Mouse (Mus musculus) C2C12 (cell line): ENCODE data around the gene Fam240a. TPM values are rescaled to one million over a fixed set of nuclear protein-coding genes. Genes with fewer than 3 reads are reported as not detected.

Experiments used
- H3K27me3 ChIP-seq: one replicate; pipeline ENCODE4 v1.6.1; 2011; ENCODE audit not compliant: control insufficient read depth, insufficient read depth, insufficient read length
- H3K36me3 ChIP-seq: one replicate; pipeline ENCODE4 v1.6.1; 2011; ENCODE audit not compliant: control insufficient read depth, insufficient read depth
- H3K4me3 ChIP-seq: one replicate; pipeline ENCODE4 v1.5.1; 2011; ENCODE audit warnings: mild to moderate bottlenecking, control low read depth; ENCODE audit not compliant: poor library complexity, insufficient read depth, severe bottlenecking
- H3K79me2 ChIP-seq: one replicate; pipeline ENCODE4 v1.6.1; 2011; ENCODE audit not compliant: control insufficient read depth, insufficient read depth
- H3K79me3 ChIP-seq: one replicate; pipeline ENCODE4 v1.6.1; 2011; ENCODE audit warnings: low read depth, control low read depth
- H3ac ChIP-seq: one replicate; pipeline ENCODE3; 2011; ENCODE audit warnings: low read depth; ENCODE audit not compliant: control insufficient read depth, insufficient read length
- CEBPB ChIP-seq: IDR thresholded peaks from one replicate; pipeline ENCODE4 v1.6.1; 2011; ENCODE audit warnings: low read depth, mild to moderate bottlenecking, control low read depth, moderate library complexity
- CTCF ChIP-seq: IDR thresholded peaks from one replicate; pipeline ENCODE4 v1.5.1; 2011; ENCODE audit not compliant: control insufficient read depth, insufficient read depth, insufficient read length
- FOSL1 ChIP-seq: IDR thresholded peaks from one replicate; pipeline ENCODE4 v1.8.0; 2011; ENCODE audit warnings: mild to moderate bottlenecking, low read length; ENCODE audit not compliant: poor library complexity, insufficient read depth, severe bottlenecking
- MAX ChIP-seq: IDR thresholded peaks from one replicate; pipeline ENCODE4 v1.6.1; 2011; ENCODE audit warnings: mild to moderate bottlenecking, control low read depth
- MYOD1 ChIP-seq: IDR thresholded peaks from one replicate; pipeline ENCODE4 v1.6.1; 2011; ENCODE audit warnings: low read depth; ENCODE audit not compliant: control insufficient read depth, insufficient read length
- MYOG ChIP-seq: IDR thresholded peaks from one replicate; pipeline ENCODE4 v1.6.1; 2011; ENCODE audit not compliant: control insufficient read depth, insufficient read length; ENCODE audit errors: extremely low read depth
- USF1 ChIP-seq: IDR thresholded peaks from one replicate; pipeline ENCODE4 v1.6.1; 2011; ENCODE audit warnings: low read depth, mild to moderate bottlenecking, control low read depth, moderate library complexity
- polyA plus RNA-seq: library from polyadenylated mRNA; unstranded; fragments of >200 nt; fragmentation: generic; extraction: Trizol; gene quantifications from one replicate; pipeline ENCODE4 v1.2.1, GENCODE M21; 2012; ENCODE audit warnings: missing spikeins

The Fam240a gene
- polyA plus RNA-seq, 1 experiment = not detected

DNA sequence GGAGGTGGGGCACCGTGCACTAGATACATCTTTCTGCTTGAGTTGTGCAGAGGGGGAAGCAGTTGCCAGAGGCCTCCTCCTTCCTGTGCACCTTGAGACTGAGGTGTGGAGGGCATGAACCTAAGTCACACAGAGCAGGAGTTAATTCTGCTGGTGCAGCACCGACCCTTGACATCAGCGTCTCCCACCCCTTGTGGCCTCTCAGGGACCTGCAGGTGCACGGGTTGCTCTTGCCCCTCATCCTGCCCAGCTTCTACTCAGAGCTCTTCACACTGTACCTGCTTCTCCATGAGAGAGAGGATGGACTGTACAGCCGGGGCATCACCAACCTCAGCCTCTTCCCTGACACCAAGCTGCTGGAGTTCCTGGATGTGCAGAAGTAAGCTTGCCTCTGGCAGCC, 21.2 kb downstream of the Fam240a start:
- Histone ChIP-seq H3K79me3 (no peaks in the 10 kb centered on the region), H3ac (no peak overlapping the region), H3K27me3 (no peaks in the 10 kb centered on the region), H3K4me3 (no peak overlapping the region), H3K36me3 (no peaks in the 10 kb centered on the region), H3K79me2 (no peaks in the 10 kb centered on the region)
- no peak for TF ChIP-seq MYOG
- TF ChIP-seq CEBPB = no peak
- TF ChIP-seq USF1 = no peak
- no peak for TF ChIP-seq MYOD1
- no peak for TF ChIP-seq MAX
- no peak for TF ChIP-seq CTCF
- TF ChIP-seq FOSL1 = no peak

GRCm38 (mm10) chr9:110893429-110893828, 23.2 kb downstream of the Fam240a start:
- H3K36me3 ChIP-seq = no peaks in the 10 kb centered on the region
- H3K4me3 ChIP-seq = no peak overlapping the region
- TF ChIP-seq CTCF (no peak), MYOD1 (no peak), USF1 (no peak), CEBPB (no peak), FOSL1 (no peak), MYOG (no peak), MAX (no peak)
- H3K27me3 ChIP-seq = no peaks in the 10 kb centered on the region
- no peak overlapping the region for H3ac ChIP-seq
- H3K79me2 ChIP-seq = no peaks in the 10 kb centered on the region
- no peaks in the 10 kb centered on the region for H3K79me3 ChIP-seq

DNA sequence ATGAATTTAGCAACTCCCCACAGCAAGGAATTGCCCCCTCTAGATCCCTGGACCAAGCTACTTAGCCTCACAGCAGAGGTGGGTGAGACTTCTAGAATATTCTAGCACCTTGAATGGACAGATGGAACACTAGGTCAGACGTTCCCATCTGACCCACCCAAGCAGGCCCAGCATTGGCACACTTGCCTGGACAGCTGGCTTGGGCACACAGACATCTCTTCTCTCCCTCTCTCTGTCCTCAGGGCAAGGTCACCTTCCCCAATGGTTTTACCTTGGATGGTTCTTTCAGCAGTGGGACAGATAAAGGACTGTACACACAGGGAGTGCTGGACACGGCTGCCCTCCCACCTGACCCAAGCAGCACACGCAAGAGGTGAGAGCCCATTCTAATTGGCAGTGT, 24.1 kb downstream of the Fam240a start:
- no peaks in the 10 kb centered on the region for H3K27me3 ChIP-seq
- H3K36me3 ChIP-seq = no peaks in the 10 kb centered on the region
- no peaks in the 10 kb centered on the region for H3K79me3 ChIP-seq
- TF ChIP-seq MYOD1 (no peak), USF1 (no peak), MAX (no peak), CEBPB (no peak), CTCF (no peak), FOSL1 (no peak)
- H3K79me2 ChIP-seq = no peaks in the 10 kb centered on the region
- H3ac ChIP-seq = no peak overlapping the region
- H3K4me3 ChIP-seq = no peak overlapping the region

- Histone ChIP-seq H3K27me3 (no peaks in the 10 kb centered on the region), H3ac (no peak overlapping the region), H3K79me3 (no peaks in the 10 kb centered on the region), H3K36me3 (no peaks in the 10 kb centered on the region), H3K4me3 (no peak overlapping the region), H3K79me2 (no peaks in the 10 kb centered on the region)
- no peak for TF ChIP-seq USF1
- no peak for TF ChIP-seq MYOD1
- no peak for TF ChIP-seq MYOG
- TF ChIP-seq CEBPB = no peak
- no peak for TF ChIP-seq CTCF
- no peak for TF ChIP-seq MAX
- TF ChIP-seq FOSL1 = no peak
Observed at GRCm38 (mm10) chr9:110891077-110891828, 25.4 kb downstream of the Fam240a start.

DNA sequence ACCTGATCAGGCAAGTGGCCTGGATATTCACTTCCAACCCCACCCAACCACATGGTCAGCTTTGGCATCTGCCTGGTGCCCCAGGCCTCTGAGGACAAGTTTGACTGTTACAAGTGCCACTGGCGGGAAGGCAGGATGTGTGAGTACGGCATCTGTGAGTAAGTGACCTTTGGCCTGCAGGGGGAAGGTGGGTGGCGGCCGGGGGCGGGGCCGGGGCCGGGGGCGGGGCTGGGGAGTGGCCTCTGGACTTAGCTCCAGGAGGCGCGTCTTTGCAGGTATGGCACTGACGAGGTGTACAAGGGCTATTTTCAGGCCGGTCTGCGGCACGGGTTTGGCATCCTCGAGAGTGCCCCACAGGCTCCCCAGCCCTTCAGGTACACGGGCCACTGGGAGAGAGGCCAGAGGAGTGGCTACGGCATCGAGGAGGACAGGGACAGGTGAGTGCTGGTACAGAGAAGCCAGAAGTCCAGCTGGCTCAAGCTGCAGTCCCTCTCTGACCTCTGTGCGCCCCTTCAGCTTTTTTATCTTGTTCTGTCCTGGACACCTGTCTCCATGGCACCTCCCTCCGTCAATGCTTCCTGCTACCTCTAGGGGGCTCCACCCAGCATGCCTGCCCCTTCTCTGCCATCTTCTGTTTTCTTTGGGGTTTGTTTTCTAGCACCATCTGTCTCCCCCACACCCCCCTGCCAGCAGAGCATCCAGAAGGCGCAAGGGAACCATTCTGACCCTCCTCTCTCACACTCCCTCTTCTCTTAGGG, 26.5 kb downstream of the Fam240a start:
- Histone ChIP-seq H3K27me3 (no peaks in the 10 kb centered on the region), H3ac (no peak overlapping the region), H3K36me3 (no peaks in the 10 kb centered on the region), H3K4me3 (no peak overlapping the region), H3K79me3 (no peaks in the 10 kb centered on the region), H3K79me2 (no peaks in the 10 kb centered on the region)
- TF ChIP-seq USF1 (no peak), FOSL1 (no peak), MYOD1 (no peak), MYOG (no peak), MAX (no peak), CEBPB (no peak), CTCF (no peak)

DNA sequence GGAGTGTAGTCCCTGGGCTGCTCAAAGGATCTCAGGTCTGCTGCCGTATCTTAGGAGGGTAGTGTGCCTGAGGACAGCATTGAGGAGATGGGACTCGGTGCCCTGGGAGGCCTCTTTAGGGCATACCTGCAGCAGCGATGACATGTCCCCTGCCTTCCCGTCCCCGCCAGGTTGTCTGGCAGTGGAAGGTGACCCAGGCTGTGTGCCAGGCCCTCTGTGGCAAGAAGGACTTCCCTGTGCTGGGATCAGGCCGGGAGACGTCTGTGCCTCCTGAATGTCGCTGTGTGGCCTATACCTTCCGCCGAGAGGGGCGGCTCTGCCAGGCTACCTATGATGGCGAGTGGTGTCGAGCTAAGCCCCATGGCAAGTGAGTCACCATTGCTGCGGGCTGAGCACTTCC, 27.7 kb downstream of the Fam240a start:
- Histone ChIP-seq H3K79me2 (no peaks in the 10 kb centered on the region), H3ac (no peak overlapping the region), H3K79me3 (no peaks in the 10 kb centered on the region), H3K36me3 (no peaks in the 10 kb centered on the region), H3K27me3 (no peaks in the 10 kb centered on the region), H3K4me3 (no peak overlapping the region)
- TF ChIP-seq CEBPB (no peak), USF1 (no peak), MYOD1 (no peak), MAX (no peak), CTCF (no peak), MYOG (no peak), FOSL1 (no peak)
